Mouse (Mus musculus): Measurements from ENCODE around the gene Camkk2.

Camkk2 gene

DNA sequence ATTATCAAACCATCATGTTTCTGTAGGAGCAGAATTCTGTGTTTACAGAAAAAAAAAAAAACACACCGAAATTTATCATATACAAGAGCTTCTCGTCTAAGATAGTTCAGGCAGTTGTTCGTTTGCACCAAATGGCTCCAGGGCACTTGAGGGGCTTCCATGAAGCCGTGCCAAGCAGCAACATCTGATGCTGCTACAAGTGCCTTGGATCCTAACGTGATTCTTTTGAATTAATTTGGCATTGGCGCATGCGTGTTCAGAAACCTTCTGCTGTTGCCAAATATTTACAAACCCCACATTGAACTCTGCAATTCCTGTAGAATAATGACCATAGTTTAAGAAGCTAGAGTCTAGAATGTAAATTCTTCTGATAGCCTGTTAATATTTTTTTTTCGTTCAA, 83.7 kb downstream of the Camkk2 start:
- peak; percentile 55 to 62 for DNase-seq

DNA sequence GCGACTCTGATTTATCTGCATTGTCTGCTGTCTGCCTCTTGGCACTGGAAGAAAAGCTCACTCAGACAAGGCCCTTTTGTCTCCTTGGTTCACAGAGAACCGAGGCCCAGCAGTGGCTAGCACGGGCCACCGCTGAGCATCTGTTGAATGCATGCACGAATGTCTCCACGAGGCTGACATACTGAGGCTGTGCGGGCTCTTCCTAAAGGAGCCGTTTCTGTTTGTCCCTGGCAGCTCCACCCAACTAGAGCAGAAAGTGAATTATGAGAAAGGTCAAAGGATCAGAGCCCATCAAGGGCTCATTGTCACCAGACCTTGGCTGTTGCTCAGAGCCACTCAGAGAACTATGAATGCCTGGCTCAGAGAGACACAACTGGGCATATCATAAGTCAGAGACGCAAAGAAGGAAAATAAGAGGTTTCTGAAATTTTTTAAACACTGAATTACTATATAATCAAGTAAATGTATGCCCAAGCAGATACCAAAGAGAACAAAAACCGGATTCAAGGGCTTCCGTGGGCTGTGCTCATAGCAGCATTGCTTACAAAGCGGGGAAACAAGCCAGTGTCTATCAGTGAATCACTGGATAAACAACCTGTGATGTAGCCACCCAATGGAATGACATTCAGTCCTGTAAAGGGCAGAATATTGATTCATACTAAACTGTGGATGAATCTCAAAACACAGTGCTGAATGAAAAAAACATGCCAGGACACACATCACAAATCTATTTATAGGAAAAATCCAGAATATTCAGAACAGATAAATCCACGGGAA, 85.6 kb downstream of the Camkk2 start:
- DNase-seq: peak in 1 of 2 experiments; percentile 39

DNA sequence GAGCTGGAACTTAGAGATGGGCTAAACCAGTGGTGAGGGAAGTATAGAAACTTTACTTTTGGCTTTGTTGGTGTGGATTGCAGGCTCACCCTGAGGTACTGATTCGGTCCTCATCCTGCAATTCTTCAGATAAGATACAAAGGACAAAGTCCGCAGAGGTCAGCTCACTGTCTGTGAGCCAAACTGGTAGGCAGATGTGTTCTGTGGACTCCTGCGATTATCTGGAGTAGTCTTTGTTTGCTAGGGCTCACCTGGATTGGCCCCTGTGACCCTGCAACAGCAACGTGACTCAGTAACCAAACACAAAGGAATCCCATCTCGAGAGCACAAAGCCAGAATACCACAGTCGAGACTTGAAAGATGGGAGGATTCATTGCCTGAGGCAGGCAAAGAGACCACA, 88.7 kb downstream of the Camkk2 start:
- DNase-seq: no peak

DNA sequence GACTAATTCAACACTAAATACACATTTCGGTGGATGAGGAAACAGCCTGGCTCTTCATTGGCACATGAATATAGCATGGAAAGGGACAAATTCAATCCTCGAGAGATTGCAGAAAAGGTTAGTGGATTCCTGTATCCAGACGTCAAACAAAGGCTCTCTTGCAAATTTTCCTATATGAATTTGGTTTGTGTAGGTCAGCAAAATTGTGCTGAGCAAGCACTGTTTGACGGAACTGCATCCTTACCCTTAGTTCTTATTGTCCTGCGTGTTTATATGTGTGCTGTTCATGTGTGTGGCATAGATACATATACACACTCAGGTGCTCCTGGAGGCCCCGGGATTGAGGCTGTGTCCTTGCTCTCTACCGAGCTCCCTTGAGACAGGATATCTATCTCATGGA, 90.1 kb downstream of the Camkk2 start:
- no peak for DNase-seq

DNA sequence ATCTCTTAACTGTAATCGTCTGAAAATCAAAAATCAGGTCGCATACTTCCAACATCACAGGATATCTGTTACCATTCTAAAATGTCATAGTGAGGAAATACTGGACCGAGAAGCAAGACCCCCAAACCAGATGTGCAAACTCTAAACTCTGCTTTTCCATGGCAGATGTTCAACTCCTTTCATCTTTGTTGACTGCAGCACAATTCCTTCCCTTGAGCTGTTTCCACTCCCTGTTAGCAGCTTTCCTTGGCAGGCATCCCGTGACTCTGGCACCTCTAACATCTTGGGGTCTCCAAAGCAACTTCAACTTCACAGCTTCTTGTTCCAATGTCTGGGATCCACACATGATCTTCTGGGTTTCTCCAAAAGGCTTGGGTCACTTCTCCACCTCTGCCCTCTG, 91.8 kb downstream of the Camkk2 start:
- DNase-seq: no peak

DNA sequence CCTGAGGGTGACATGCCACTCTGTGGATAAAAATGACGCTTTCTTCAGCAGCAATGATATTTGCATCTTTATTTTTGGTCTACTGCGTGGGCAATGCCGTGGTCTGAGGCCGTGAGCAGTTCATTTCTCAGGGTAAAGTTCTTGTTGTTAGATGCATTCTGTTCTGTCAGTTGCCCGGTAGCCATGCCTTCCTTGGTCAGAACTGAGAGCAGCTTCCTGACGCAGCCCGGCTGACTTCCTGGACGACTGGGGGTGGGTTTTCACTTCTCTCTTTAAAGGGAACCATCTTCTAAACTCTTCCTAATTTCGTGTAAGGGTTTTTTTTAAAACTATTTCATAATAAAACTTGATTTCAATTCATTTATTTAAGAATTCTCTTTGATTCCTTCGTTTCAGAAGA, 95.3 kb downstream of the Camkk2 start:
- DNase-seq: no peak

DNA sequence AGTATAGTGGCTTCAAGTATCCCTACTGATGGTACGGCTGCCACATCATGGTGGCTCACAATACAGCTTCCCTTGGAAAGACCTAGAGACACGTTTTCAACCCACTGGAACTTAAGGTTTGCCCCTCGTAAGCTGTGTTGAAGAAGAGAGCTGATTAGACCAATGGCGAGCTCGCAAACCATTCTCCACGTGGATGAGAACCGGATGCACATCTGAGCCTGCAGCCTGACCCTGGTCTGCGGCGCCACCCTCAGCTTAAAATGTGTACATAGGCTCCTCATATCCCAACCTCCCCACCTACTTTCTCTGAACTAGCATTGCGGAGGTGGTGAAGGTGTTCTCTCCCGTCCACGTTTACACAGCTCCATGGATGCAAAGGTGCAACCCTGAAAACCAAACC, 97.9 kb downstream of the Camkk2 start:
- DNase-seq: peak in 1 of 2 experiments; percentile 30
